Mouse (Mus musculus) forelimb bud, embryonic 11.5 days (tissue): ENCODE measurements around the gene Hsd11b1.
A peak's percentile ranks its signal among the peaks of the same experiment; 100 is the strongest.

Experiments used
- DNase-seq: peaks from one replicate; pipeline ENCODE4 v3.0.0-alpha.2; 2012; ENCODE audit warnings: low read depth, low spot score

Gene Hsd11b1

DNA sequence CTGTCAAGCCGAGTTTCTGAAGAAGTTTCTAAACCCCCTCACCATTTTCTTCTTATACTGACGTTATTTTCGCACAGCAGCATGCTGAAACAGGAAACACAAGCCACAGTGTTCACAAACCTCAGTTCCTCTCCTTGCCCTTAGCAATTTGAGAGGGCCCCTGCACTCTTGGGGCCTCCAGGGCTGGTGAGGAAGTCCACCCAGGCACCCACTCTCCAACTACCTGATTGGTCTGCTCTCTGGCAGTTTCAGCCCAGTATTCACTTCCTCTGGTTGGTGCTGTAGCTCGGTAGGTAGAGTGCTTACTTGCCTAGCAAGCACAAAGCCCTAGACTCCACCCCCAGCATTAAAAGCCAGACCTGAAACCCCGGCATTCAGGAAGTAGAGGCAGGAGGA lies 62.5 kb downstream of the Hsd11b1 start, which contains the start of gene Traf3ip3:
Gene Traf3ip3 (minus strand): TSS at position 321 of the 396 bp plus-strand sequence.
- no peak for DNase-seq

DNA sequence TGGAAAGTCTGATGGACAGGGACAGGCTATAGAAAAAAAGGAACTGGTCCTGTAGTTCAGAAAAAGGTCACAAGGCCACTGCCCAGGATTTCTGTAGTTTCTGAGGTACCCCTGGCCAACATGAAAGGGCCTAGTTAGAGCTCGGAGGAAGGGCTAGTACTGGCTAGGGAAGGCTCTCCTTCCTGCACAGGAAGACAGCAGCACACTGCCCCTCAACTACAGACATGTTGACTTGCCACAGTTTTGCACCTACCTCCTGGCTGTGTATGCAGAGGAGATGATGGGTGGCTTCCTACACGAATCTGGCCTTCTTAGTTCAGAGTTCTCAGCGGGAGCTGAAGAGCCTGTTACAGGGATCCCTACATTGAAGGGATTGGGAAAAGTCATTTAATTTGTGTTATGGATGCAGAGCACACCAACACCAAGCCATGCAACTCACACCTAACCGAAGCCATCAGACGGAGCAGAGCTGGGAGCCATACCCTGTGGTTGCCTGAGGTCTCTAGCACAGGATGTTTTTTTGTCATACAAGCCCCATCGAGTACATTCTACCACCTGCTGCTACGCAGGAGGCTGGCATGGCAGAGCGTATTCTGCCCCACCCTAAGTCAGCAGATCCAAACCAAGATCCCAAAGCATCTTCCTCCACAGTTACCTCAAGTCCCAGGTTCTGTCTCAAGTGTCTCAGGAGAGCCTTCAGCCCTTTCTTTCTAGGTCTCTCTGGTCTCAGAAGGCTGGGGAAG lies 63.1 kb downstream of the Hsd11b1 start:
- DNase-seq: no peak

DNA sequence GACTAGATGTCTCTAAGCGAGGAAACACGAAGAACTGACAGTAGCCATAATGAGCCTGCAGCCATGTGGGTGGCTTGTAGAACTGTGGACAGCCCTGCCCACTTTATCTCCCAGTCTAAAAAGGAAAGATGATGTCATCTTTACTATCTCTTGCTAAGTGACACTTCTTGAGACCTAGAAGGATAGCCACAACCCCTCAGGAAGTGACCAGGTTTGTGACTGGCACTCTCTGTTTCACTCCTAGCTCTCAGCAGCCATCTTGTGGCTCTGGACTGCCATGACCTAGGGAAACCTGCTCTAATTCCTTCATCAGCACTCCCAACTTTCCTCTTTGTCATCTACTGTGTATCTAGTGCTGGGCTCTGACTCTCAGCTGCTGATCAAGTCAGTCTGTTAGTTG lies 65.6 kb downstream of the Hsd11b1 start:
- no peak for DNase-seq

DNA sequence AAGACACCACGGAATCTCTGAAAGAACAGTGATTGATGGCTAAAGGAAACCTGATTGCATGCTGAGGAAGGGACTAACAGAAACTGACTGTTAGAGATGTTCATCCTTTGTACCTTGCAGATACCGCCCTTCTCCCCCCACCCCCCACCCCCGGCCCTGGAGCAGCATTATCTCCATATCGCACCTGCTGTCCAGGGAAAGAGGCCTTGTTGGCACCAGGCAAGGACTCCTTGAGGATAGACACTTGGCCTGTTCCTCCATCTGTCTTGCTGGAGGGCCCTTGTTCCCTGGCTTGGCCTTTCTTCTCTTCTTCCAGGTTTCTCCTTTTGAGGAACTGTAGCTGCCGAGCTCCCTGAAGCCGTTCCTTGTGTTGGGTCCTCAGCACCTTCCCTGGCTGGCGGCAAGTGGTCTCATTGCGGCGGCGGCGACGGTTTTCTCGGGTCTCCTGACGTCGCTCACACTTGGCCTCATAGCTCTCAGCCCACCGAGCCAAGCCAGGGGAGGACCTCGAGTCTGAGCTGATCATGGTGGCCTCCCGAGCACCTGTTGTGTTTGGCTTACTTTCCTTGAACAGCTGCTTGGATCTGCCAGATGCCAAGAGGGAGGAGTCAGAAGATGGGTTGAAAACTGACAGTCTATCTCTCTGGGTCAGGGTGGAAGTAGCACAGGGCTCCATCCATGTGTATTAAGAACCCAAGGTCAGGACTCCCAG lies 66.2 kb downstream of the Hsd11b1 start:
- DNase-seq: no peak

DNA sequence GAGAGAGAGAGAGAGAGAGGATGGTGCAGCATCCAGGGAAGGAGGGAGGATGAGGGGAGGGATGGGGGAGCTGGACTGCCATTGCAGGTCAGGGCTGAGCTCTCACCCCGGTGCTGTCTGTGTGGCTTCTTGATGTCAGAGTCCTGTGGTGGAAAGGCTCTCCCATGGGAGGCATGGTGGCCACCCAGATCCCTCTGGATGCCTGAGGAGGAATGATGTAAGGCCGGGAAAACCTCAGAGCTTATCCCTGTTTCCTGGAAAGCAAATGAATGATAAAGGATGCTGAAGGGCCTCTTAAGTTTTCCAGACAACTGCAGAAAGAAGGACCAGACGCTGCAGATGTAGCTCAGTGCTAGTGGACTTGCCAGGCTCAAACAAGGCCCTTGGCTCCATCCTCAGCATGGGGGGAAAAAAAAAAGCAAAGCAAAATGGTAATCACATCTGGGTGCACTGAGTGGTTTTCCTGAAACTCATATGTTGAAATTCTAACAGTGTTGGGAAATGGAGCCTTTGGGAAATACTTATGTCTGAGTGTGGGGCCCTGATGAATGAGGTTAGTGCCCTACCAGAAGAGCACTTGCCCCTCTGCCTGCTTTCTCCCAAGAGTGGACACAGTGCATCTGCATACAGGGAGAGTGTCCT lies 68.6 kb downstream of the Hsd11b1 start:
- no peak for DNase-seq

DNA sequence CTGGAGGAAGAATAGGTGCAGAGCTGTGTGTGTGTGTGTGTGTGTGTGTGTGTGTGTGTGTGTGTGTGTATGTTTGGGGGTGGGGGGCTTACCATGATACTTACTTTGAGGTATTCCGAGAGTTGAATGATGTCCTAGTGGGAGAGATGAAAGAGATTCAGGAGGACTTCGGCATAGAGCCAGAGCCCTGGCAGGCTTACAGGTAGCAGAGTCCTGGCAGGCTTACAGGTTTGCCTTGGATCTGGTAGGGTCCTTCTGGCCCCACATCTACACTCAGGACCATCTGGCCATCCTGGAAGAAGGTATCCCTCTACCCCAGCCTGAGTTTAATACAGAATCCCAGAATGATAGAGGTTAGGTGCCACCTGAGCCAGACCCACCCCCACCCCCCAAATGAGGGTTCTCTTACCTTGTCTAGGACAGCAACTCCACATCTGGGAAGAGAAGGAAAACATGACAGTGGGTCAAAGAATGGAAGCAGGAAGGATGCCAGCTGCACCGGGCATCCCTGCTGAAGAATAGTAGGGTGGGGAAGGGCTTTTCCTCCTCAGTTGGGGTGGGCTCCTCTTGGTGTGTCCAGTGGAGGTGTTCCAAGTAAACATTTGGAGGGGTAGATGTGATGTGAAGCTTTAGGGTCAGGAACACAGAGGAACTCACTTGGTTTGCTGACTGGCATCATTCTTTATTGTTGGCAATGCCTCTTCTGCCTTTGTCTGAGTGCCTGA lies 69.3 kb downstream of the Hsd11b1 start:
- no peak for DNase-seq

DNA sequence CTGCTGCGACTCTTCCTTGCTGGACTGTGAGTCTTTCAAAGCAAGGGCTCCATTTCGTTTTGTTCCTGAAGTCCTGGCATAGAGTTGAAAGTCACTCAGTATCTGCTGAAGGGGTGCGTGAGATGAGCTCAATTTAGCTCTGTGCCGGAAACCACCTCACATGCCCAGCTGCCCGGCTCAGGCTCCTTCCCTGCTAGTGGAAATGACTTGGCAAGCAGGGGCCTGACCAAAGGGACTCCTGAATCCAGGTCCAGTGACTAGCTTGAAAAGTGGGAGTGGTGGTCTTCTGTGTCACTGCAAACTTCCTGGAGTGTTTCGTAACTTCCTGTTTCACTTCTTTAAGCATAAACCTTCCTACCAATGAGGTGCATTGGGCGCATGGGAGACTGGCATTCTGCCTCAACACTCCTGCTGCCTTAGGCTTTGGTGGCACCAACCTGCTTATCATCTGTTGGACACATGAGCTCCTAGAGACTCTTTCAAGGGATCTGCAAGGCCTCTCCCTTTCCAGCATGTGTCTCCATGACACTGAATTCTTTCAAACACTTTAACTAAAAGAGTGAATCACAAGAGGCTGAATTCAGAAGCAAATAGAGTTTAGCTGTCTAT lies 72.1 kb downstream of the Hsd11b1 start:
- DNase-seq: no peak

DNA sequence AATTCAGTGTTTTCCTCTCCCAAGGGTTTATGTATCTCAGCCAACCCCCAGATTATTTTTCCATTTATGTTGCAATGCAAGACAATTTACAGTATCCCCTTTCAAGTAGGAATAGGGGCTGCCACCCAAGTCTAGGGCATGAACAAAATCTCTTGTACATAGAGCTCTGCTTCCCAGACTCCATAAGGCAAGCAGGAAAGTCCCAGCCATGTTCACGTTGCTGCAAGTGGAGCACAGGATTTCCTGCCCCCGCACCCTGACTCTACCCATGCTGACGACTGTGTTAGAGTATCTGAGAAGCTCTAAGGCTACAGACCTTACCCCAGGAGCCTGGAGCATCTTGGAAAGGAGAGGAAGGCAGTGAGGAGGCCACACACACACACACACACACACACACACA lies 74.1 kb downstream of the Hsd11b1 start:
- no peak for DNase-seq

DNA sequence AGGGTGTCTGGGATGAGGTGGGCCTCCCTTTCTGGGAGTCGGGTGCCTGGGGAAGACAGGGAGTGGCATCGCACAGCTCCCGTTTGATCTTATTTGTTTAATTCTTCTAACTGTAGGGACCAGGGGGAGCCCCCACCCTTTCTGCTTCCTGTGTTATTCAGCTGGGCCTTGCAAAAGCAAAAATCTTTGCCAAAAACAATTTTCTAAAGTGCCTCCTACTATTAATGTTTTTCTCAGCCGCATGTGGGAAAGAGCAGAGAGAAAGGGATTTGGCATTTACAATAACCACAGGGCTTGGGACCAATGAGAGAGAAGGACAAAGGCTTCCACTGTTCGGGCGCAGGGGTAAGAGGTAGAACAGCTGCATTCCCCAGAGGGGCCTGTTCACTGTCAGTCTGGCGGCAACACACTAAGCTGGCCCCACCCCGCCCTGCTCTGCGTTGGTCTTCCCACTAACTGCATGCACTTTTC lies 74.7 kb downstream of the Hsd11b1 start:
- DNase-seq: peak; percentile 59

DNA sequence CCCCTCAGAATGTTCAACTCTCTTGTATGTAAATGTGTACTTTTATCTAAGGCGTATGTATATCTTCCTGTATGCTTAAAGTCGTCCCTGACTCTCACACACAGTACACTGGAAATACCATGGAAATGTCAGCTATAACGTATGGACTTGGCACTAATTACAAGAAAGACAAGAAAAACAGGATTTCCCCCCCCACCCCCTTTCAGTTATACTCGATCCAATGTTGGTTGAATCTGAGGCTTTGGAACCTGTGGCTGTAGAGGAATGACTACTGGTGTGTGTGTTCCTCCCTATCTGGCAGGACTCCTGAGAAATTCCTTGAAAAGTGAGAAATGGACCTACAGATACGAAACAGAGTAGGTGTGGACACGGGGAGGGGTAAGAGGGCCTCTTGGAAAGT lies 75.6 kb downstream of the Hsd11b1 start:
- no peak for DNase-seq

DNA sequence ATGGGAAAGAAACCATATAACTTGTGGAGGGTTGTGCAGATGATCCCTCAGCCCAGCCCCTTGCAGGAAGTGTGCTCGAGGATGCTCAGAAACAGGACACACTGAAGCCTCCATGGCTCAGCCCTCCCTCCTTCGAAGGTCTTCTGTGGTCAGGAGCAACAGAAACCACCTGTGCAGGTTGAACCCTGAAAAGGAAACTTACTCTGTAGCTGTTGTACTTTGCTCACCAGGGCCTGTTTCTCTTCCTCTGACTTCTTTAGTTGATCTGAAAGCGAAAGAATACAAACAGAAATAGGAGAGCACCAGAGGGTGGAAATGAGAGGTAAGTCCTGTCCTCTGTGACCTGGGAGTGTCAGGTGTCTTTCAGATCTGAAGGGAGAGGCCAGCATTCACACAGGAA lies 82.8 kb downstream of the Hsd11b1 start:
- no peak for DNase-seq

DNA sequence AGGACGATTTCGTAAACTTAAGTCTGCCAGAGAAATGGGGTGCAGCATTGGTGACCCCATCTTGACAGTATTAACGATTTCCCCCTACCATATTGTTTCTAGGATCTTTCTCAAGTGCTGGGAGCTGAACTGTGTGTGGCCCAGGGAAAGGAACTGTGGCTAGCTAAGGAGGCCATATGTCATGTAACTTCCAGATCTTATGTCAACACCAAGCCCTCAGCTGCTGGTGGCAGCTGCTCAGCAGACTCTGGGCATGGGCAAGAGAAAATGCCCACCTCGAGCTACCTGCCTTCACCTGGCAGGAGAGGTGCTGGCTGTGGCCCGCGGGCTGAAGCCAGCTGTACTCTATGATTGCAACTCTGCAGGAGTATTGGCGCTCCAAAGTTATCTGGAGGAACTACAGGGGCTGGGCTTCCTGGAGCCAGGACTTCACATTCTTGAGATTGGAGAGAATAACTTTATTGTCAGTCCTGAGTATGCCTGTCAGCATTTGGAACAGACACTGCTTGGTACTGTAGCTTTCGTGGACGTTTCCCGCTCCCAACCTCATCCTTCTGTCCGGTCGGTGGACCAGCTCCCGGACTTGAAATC lies 89.6 kb downstream of the Hsd11b1 start:
- DNase-seq: no peak

DNA sequence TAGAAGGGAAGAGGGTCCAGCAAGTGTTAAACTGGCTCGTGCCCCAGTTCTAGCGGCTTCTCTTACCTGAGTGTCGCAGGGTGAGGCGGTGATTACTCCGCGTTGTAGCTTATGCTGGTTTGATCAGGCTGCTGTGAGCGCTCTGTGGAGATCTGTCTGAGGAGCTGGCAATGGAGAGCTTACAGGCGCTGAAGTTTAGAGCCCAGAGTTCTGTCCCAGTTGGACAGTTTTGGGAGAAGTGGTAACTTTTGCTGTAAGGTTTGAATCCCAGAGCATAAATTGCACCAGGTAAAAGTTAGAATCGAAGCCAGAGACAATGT lies 90.1 kb downstream of the Hsd11b1 start:
- DNase-seq: no peak

DNA sequence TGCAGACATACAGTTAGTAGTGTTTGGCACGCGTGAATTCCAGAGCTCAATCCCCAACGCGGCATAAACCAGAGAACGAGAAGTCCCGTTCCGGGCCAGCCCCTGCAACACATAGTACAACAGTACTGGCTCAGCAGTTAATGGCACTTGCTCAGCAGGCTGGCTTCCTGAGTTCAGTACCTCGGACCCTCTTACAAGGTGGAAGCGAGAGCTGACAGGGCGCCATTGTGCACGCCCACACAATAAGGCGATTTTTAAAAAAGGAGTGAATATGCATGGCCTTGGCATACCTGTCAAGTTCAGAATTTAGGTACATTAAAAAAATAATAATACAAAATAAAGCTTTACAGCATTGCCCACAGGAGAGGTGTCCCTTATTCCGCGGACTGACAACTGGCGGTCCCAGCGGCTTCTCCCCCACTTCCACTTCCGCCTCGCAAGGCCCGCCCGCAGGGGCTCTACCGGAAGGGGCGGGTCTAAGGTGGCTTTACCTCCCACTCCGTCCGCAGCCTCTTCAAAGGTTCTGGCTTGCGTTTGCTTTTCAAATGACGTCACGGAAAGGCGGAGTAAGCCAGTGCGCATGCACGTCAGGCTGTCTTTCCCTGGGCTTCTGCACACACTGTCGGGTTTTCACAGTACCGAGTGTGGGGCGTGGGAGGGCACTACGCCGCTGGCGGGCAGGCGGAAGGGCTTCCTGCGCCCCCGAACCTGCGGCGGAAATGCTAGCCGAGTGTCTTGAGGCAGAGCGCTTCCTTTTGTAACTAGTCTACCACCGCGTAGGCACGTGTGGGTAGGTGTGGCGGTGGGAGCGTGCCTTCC lies 90.7 kb downstream of the Hsd11b1 start:
- DNase-seq: peak; percentile 99
